Mouse (Mus musculus): Measurements from ENCODE around the gene Gm49383.

Gm49383 gene

GRCm38 (mm10) chr12:69207926-69208325 lies 11.0 kb upstream of the Gm49383 start:
- in situ Hi-C loops (cut with MboI; ENCODE audit: low pct_unique_long_range_greater_than_20kb in 1 of 2, low sequenced_read_pairs in 2 of 2, unreplicated experiment in 1 of 2): no loop called here

GRCm38 (mm10) chr12:69207396-69207795 lies 10.5 kb upstream of the Gm49383 start:
- in situ Hi-C loops (cut with MboI; ENCODE audit: low pct_unique_long_range_greater_than_20kb in 1 of 2, low sequenced_read_pairs in 2 of 2, unreplicated experiment in 1 of 2): no loop called here

GRCm38 (mm10) chr12:69204052-69204833 lies 7.3 kb upstream of the Gm49383 start, which contains the start of gene Gm49384:
Gm49384 (minus strand) TSS chr12:69204267.
- in situ Hi-C loops (cut with MboI; ENCODE audit: low pct_unique_long_range_greater_than_20kb in 1 of 2, low sequenced_read_pairs in 2 of 2, unreplicated experiment in 1 of 2): no loop called here

- in situ Hi-C loops (cut with MboI; ENCODE audit: low pct_unique_long_range_greater_than_20kb in 1 of 2, low sequenced_read_pairs in 2 of 2, unreplicated experiment in 1 of 2): no loop called here
These were observed 2.1 kb upstream of the Gm49383 start for GRCm38 (mm10) chr12:69198985-69199384.

GRCm38 (mm10) chr12:69198164-69198535 lies 1.2 kb upstream of the Gm49383 start, which contains the start of gene Dnaaf2:
Dnaaf2 (minus strand) TSS chr12:69198429.
- in situ Hi-C loops (cut with MboI; ENCODE audit: low pct_unique_long_range_greater_than_20kb in 1 of 2, low sequenced_read_pairs in 2 of 2, unreplicated experiment in 1 of 2): no loop called here

GRCm38 (mm10) chr12:69197378-69198163 lies 667 bp upstream of the Gm49383 start:
- in situ Hi-C loops (cut with MboI; ENCODE audit: low pct_unique_long_range_greater_than_20kb in 1 of 2, low sequenced_read_pairs in 2 of 2, unreplicated experiment in 1 of 2): no loop called here

- in situ Hi-C loops (cut with MboI; ENCODE audit: low pct_unique_long_range_greater_than_20kb in 1 of 2, low sequenced_read_pairs in 2 of 2, unreplicated experiment in 1 of 2): no loop called here
These were observed 4.3 kb downstream of the Gm49383 start for GRCm38 (mm10) chr12:69192637-69193036.

- in situ Hi-C loops (cut with MboI; ENCODE audit: low pct_unique_long_range_greater_than_20kb in 1 of 2, low sequenced_read_pairs in 2 of 2, unreplicated experiment in 1 of 2): no loop called here
These were observed 5.5 kb downstream of the Gm49383 start for GRCm38 (mm10) chr12:69191396-69191795.

- in situ Hi-C loops (cut with MboI; ENCODE audit: low pct_unique_long_range_greater_than_20kb in 1 of 2, low sequenced_read_pairs in 2 of 2, unreplicated experiment in 1 of 2): no loop called here
These were observed 6.4 kb downstream of the Gm49383 start for GRCm38 (mm10) chr12:69190522-69190921.

- in situ Hi-C loops (cut with MboI; ENCODE audit: low pct_unique_long_range_greater_than_20kb in 1 of 2, low sequenced_read_pairs in 2 of 2, unreplicated experiment in 1 of 2): no loop called here
These were observed 6.8 kb downstream of the Gm49383 start for GRCm38 (mm10) chr12:69190074-69190473.

GRCm38 (mm10) chr12:69186811-69187471 lies 10.0 kb downstream of the Gm49383 start:
- in situ Hi-C loops (cut with MboI; ENCODE audit: low pct_unique_long_range_greater_than_20kb in 1 of 2, low sequenced_read_pairs in 2 of 2, unreplicated experiment in 1 of 2): no loop called here

- in situ Hi-C loops (cut with MboI; ENCODE audit: low pct_unique_long_range_greater_than_20kb in 1 of 2, low sequenced_read_pairs in 2 of 2, unreplicated experiment in 1 of 2): no loop called here
These were observed 11.5 kb downstream of the Gm49383 start for GRCm38 (mm10) chr12:69185371-69185770.

- in situ Hi-C loops (cut with MboI; ENCODE audit: low pct_unique_long_range_greater_than_20kb in 1 of 2, low sequenced_read_pairs in 2 of 2, unreplicated experiment in 1 of 2): no loop called here
These were observed 12.3 kb downstream of the Gm49383 start for GRCm38 (mm10) chr12:69184342-69185295.

- in situ Hi-C loops (cut with MboI; ENCODE audit: low pct_unique_long_range_greater_than_20kb in 1 of 2, low sequenced_read_pairs in 2 of 2, unreplicated experiment in 1 of 2): no loop called here
These were observed 13.2 kb downstream of the Gm49383 start, which contains the start of the genes Rpl36al and Mgat2 for GRCm38 (mm10) chr12:69183583-69184308. Rpl36al (minus strand) TSS chr12:69184083. Mgat2 (plus strand) TSS chr12:69184157.

GRCm38 (mm10) chr12:69181800-69182199 lies 15.1 kb downstream of the Gm49383 start:
- in situ Hi-C loops (cut with MboI; ENCODE audit: low pct_unique_long_range_greater_than_20kb in 1 of 2, low sequenced_read_pairs in 2 of 2, unreplicated experiment in 1 of 2): no loop called here

- in situ Hi-C loops (cut with MboI; ENCODE audit: low pct_unique_long_range_greater_than_20kb in 1 of 2, low sequenced_read_pairs in 2 of 2, unreplicated experiment in 1 of 2): no loop called here
These were observed 17.5 kb downstream of the Gm49383 start for GRCm38 (mm10) chr12:69179371-69179770.

- in situ Hi-C loops (cut with MboI; ENCODE audit: low pct_unique_long_range_greater_than_20kb in 1 of 2, low sequenced_read_pairs in 2 of 2, unreplicated experiment in 1 of 2): no loop called here
These were observed 19.4 kb downstream of the Gm49383 start for GRCm38 (mm10) chr12:69177526-69177925.

Measured in mouse embryonic stem cell (cell line).